In the genomic region with DNA sequence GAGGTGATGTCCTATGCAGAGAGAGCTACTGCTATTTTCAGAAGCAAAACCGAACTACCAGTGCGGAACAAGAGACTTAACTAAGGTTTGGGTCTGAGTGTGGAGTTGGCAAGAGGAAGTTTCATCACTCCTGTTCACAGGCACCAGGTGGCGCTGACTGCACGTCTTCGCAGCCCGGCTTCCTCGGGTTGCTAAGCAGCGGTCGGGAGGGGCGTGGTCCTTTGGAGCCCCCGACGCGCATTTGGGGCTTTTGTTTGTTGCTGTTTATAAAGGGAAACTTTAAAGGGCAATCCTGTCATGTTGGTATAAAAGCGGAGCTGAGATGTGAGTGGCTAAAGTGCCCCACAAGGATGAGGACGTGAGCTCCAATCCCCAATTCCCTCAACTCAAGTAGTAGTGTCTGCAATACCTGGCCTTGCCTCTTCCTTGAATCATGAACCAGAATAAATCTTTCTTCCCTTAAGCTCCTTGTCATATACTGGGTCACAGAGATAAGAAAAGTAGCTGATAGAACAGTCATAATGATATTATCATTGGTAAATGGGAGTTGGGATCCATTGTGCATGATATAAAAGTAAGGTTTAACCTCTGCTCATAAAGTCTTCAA, we compare ENCODE assay signal across 8 mouse cellular contexts. TPM values are rescaled to one million over a fixed set of nuclear protein-coding genes. Genes with fewer than 3 reads are reported as not detected.
DNase-seq lines count a peak whose midpoint lies in the region; ATAC-seq lines count a peak whose summit lies in the region.

No protein-coding gene starts in this region.

- peak; percentile 83 for DNase-seq in ZHBTc4 (ENCODE audit: low read depth, low spot score)
- peak; percentile 79 to 87 for DNase-seq in cerebellum, postnatal 25 days
- DNase-seq in frontal cortex, postnatal 36 days (ENCODE audit: low spot score in 2 of 2): peak; percentile 83 to 84
- DNase-seq in left cerebral cortex, adult 18-20 months (ENCODE audit: low spot score in 2 of 2): peak; percentile 82 to 87
- DNase-seq in right cerebral cortex, postnatal 4 days: peak; percentile 88

- no peak overlapping the region for H3K9ac ChIP-seq in hindbrain, embryonic 16.5 days (ENCODE audit: low read depth, low read length)

- H3K36me3 ChIP-seq in hindbrain, embryonic 16.5 days (ENCODE audit: control insufficient read depth, insufficient read depth, low read length): no peaks in the 10 kb centered on the region

- ATAC-seq in hindbrain, embryonic 16.5 days: peak; percentile 80
- ATAC-seq in megakaryocyte-erythroid progenitor cell, adult 5-6 weeks (replicated peaks; ENCODE audit: low FRiP score, low TSS enrichment, poor library complexity, severe bottlenecking): peak; percentile 78
- no peak for ATAC-seq in erythroid progenitor cell, adult 5-6 weeks (replicated peaks; ENCODE audit: low FRiP score, poor library complexity, severe bottlenecking)

- no peaks in the 10 kb centered on the region for H3K9me3 ChIP-seq in hindbrain, embryonic 16.5 days (ENCODE audit: control insufficient read depth, low read length)

- peak overlapping the region; percentile 31 for H3K4me3 ChIP-seq in hindbrain, embryonic 16.5 days (ENCODE audit: low read length)

- WGBS in hindbrain, embryonic 16.5 days: 3% methylated on average over 15 of the region's 15 CpGs

- no peak overlapping the region for H3K27ac ChIP-seq in hindbrain, embryonic 16.5 days (ENCODE audit: low read depth, low read length)

- H3K4me2 ChIP-seq in hindbrain, embryonic 16.5 days (ENCODE audit: low read length): peak overlapping the region; percentile 62

- peaks cover 3% of the 10 kb centered on the region for H3K4me1 ChIP-seq in hindbrain, embryonic 16.5 days (ENCODE audit: control insufficient read depth, insufficient read depth, low read depth, low read length)

- peaks cover 6% of the 10 kb centered on the region; the same call in 1 of the 2 replicates for H3K27me3 ChIP-seq in hindbrain, embryonic 16.5 days (replicated peaks; ENCODE audit: control insufficient read depth, insufficient read depth, low read length)

RNA-seq across cellular contexts. Expression of gene Slc35f3, which starts 40.1 kb away (rescaled TPM):
- polyA plus RNA-seq in hindbrain, embryonic 16.5 days (2015; fragmentation: Nextera tagmentation; extraction: Ambion mirVana): 4.0 and 5.3 TPM in 2 replicates
- 10 to 100 TPM; 34.9 to 37.9 TPM for total RNA-seq in left cerebral cortex, adult 18-20 months (2021)
- total RNA-seq in megakaryocyte-erythroid progenitor cell, adult 5-6 weeks (2014; fragmentation: Nextera tagmentation): not detected in 2 replicates
- not detected in 2 replicates for total RNA-seq in megakaryocyte-erythroid progenitor cell, adult 5-6 weeks (2017)
- total RNA-seq in erythroid progenitor cell, adult 5-6 weeks (2015; ENCODE audit: low replicate concordance): not detected in 2 replicates
- not detected in 2 replicates for total RNA-seq in erythroid progenitor cell, adult 5-6 weeks (2017; ENCODE audit: low replicate concordance)

Comparison
In these comparisons a context has a peak if more than half of its experiments do, and no peak if none do; other contexts are left out.
1. RNA of gene Slc35f3, which starts 40.1 kb away (total RNA-seq): 34.9 to 37.9 TPM in left cerebral cortex, adult 18-20 months; not detected in megakaryocyte-erythroid progenitor cell, adult 5-6 weeks and not detected in erythroid progenitor cell, adult 5-6 weeks; every median in the first group is over 10 times any median in the second.
2. Peak in every context shown above with its lines, with median percentiles within 50 percentile points of each other: DNase-seq.